Mouse (Mus musculus): ENCODE measurements around the gene Slco1a1.

DNA sequence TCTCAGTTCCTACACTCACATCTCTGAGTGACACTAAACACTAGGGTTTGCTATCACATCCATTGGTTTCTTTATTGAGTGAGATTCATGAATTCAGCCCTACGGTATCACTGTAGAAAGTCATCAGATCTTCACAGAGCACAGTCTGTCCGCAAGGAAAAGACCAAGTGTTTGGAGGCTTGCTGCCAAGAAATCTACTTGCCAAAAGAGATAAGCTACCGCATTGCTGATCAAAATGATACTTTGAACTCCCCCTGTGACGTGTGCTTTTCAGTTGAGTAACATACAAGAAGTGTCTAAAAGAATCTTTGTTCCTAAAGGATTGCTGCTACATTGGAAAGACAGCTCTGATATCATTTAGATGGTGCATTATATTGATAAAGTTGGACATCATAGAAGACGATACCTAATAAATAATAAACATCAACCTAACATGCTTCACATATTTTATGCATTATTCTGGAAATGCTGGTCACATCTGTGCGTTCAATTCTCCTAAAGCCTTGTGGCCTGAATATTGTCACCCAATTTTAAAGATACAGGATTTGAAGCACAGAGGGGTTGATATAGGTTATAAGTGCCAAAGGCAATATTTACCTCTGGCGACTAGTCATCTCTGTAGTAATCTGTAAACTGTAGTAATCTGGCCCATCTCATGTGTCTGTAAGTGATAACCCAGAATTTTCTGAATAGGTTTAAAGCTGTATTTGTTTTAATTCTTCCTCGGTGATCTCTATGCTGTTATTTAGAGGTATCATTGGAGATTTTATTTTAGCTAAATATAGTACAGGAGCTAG is 88.8 kb downstream of the Slco1a1 start:
- TF ChIP-seq EP300 (IDR thresholded peaks at IDR 0.05; ENCODE audit: low read depth) (no peak), CTCF (IDR thresholded peaks at IDR 0.05; ENCODE audit: low read depth) (no peak)
